In genomic region chr9:26667835-26668234, GRCm38 (mm10) we compare ENCODE assay signal across 13 mouse cellular contexts.
DNase-seq lines count a peak whose midpoint lies in the region; ATAC-seq lines count a peak whose summit lies in the region.
"Had no signal": no experiment of that assay in that cellular context is flagged by ENCODE, and none has a peak within 500 bp of the region (broad histone marks: within the 10 kb centered on the region; RNA-seq: fewer than 3 reads in every experiment).

No protein-coding gene starts in this region.

- ATAC-seq in cerebellum, adult (ENCODE audit: insufficient number of reproducible peaks, low FRiP score, low TSS enrichment): no peak
- ATAC-seq: liver, embryonic 12.5 days had no signal

- peak; percentile 92 to 93 for DNase-seq in cerebellum, postnatal 10 days
- DNase-seq in heart, postnatal 4 days: peak; percentile 9
- no peak for DNase-seq in heart, postnatal 25 days (ENCODE audit: low spot score)
- DNase-seq in layer of hippocampus, postnatal 10 days (ENCODE audit: low spot score in 2 of 2): peak; percentile 53 to 56
- no peak for DNase-seq in layer of hippocampus, adult 9-10 months (ENCODE audit: low spot score)
- DNase-seq in testis, postnatal 10 days (ENCODE audit: low spot score): peak; percentile 51
- no peak for DNase-seq in testis, postnatal 14 days (ENCODE audit: low spot score)
- DNase-seq: cerebellum, adult 11 months; heart, adult 2 months; kidney, adult 8-10 months; thymus, postnatal 14 days had no signal

- intact Hi-C loops in heart, postnatal 25 days (cut with DNase I): no loop called here

Comparison
In these comparisons a context has a peak if more than half of its experiments do, and no peak if none do; other contexts are left out.
1. DNase-seq: peak in cerebellum, postnatal 10 days (2 of 2), heart, postnatal 4 days (single experiment), layer of hippocampus, postnatal 10 days (2 of 2) and testis, postnatal 10 days (single experiment); none in heart, postnatal 25 days (single experiment), layer of hippocampus, adult 9-10 months (single experiment) and testis, postnatal 14 days (single experiment).